Mouse (Mus musculus) kidney, adult 11 months (tissue): Measurements from ENCODE around the gene Kdm4d.
"Not testable (repeated sequence)": the region's sequence is repeated elsewhere in the genome, so short reads cannot be mapped to it uniquely, and the experiment has no call there.

Source experiments
- DNase-seq: peaks from one replicate; pipeline ENCODE4 v3.0.0; 2022

Gene Kdm4d

DNA sequence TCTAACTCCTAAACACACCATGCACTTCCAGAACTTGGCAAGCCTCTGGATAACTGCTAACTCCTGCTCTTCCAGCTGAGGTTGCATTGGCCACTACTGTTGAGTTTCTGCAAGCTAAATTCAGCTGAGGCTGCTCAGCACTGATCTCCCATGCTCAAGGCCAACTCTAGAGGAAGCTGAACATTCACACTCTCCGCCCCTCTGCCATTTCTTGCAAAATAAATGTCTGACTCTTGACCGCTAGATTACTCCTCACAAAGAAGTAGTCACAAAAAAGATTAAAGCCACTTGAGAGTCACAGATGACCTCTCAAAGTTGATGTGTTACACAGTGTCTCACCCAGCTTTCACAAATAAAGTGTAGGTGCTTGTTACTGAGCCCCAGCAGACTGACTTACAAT, 53.2 kb downstream of the Kdm4d start:
- not testable (repeated sequence) for DNase-seq

DNA sequence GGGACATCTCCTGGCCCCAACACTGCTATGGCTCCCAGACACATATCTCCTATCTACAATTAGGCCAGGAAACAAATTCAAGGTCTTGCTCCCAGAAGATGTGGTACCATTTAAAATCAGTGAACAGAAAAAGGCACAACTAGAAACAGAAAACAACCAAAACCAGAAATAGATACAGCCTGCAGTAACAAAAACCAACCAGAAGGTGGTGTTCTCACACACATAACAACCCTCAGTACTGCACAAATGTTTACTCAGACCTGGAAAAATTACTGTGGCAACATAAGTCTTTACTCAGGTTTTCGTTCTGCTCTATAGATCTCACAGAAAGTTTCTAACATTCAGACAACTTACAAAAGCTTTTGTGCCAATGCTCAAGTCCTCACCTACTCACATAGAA, 59.9 kb downstream of the Kdm4d start:
- DNase-seq: no peak

DNA sequence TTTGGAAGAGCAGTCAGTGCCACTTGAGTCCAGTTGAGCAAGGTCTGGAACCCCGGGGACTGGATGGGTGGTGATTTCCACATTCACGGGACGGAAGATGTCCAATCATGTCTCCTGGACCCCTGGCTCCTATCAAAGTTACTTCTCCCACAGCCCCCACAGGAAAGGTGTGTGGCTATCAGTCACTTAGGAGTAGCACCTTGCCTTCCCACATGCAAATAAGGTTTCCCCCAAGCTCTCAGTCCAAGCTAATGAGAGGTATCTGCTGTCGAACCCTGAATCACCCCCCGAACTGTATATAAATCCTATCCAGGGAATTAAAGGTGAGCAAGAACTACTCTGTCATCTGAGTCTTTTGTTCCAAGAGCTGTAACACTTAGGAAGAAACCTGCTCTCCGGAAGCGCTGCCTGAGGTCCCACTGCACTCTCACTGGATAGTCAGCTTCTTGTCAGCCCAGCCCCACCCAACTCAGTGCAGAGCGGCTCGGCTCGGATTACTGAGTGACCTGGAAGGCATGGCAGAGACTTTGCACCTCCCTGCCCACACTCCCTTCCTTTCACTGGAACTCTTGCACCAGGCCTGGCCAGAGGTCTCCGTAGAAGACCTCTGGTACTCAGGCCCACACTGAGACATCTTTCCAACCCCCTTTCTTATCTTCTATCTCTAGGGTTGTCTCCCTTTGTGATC, 66.9 kb downstream of the Kdm4d start:
- no peak for DNase-seq
